Mouse (Mus musculus): ENCODE measurements around the gene Scgb1c1.
A peak's percentile ranks its signal among the peaks of the same experiment; 100 is the strongest.

Scgb1c1 gene

GRCm38 (mm10) chr7:140844905-140845665, at the start of gene Scgb1c1:
TSS of gene Scgb1c1 (plus strand) at chr7:140845547.
- peak; percentile 89 for DNase-seq (ENCODE audit: low spot score)

- no peak for DNase-seq (ENCODE audit: low spot score)
Measured at GRCm38 (mm10) chr7:140797619-140798018, 47.7 kb upstream of the Scgb1c1 start.

GRCm38 (mm10) chr7:140798212-140798611, 47.1 kb upstream of the Scgb1c1 start:
- DNase-seq (ENCODE audit: low spot score) = no peak

- no peak for DNase-seq (ENCODE audit: low spot score)
Measured at GRCm38 (mm10) chr7:140802629-140803028, 42.7 kb upstream of the Scgb1c1 start.

- DNase-seq (ENCODE audit: low spot score) = no peak
Measured at GRCm38 (mm10) chr7:140805704-140806103, 39.6 kb upstream of the Scgb1c1 start.

- no peak for DNase-seq (ENCODE audit: low spot score)
Measured at GRCm38 (mm10) chr7:140810496-140810895, 34.9 kb upstream of the Scgb1c1 start.

GRCm38 (mm10) chr7:140811714-140812113, 33.6 kb upstream of the Scgb1c1 start:
- DNase-seq (ENCODE audit: low spot score) = no peak

- DNase-seq (ENCODE audit: low spot score) = no peak
Measured at GRCm38 (mm10) chr7:140812850-140813249, 32.5 kb upstream of the Scgb1c1 start.

- no peak for DNase-seq (ENCODE audit: low spot score)
Measured at GRCm38 (mm10) chr7:140820173-140820572, 25.2 kb upstream of the Scgb1c1 start.

- DNase-seq (ENCODE audit: low spot score) = no peak
Measured at GRCm38 (mm10) chr7:140821305-140821652, 24.1 kb upstream of the Scgb1c1 start.

- no peak for DNase-seq (ENCODE audit: low spot score)
Measured at GRCm38 (mm10) chr7:140821653-140822329, 23.6 kb upstream of the Scgb1c1 start, which contains the start of gene Zfp941. TSS of gene Zfp941 (minus strand) at chr7:140822178.

GRCm38 (mm10) chr7:140822731-140823130, 22.6 kb upstream of the Scgb1c1 start:
- no peak for DNase-seq (ENCODE audit: low spot score)

GRCm38 (mm10) chr7:140828171-140828881, 17.0 kb upstream of the Scgb1c1 start:
- no peak for DNase-seq (ENCODE audit: low spot score)

- DNase-seq (ENCODE audit: low spot score) = no peak
Measured at GRCm38 (mm10) chr7:140831447-140831846, 13.9 kb upstream of the Scgb1c1 start.

- DNase-seq (ENCODE audit: low spot score) = no peak
Measured at GRCm38 (mm10) chr7:140833341-140833740, 12.0 kb upstream of the Scgb1c1 start.

GRCm38 (mm10) chr7:140834968-140835757, 10.2 kb upstream of the Scgb1c1 start, which contains the start of gene Urah:
TSS of gene Urah (plus strand) at chr7:140835018.
- DNase-seq (ENCODE audit: low spot score) = no peak

GRCm38 (mm10) chr7:140835758-140836087, 9.6 kb upstream of the Scgb1c1 start:
- no peak for DNase-seq (ENCODE audit: low spot score)

GRCm38 (mm10) chr7:140836243-140837115, 8.9 kb upstream of the Scgb1c1 start:
- DNase-seq (ENCODE audit: low spot score) = no peak

- DNase-seq (ENCODE audit: low spot score) = no peak
Measured at GRCm38 (mm10) chr7:140839556-140839955, 5.8 kb upstream of the Scgb1c1 start.

- no peak for DNase-seq (ENCODE audit: low spot score)
Measured at GRCm38 (mm10) chr7:140840750-140841735, 4.3 kb upstream of the Scgb1c1 start.
